Mouse (Mus musculus): ENCODE measurements around the gene 1810030O07Rik. TPM values are rescaled to one million over a fixed set of nuclear protein-coding genes. Genes with fewer than 3 reads are reported as not detected.

1810030O07Rik gene
- polyA plus RNA-seq (2017; shearing (Covaris generic)) = 10 to 100 TPM; 59.6 to 63.9 TPM

DNA sequence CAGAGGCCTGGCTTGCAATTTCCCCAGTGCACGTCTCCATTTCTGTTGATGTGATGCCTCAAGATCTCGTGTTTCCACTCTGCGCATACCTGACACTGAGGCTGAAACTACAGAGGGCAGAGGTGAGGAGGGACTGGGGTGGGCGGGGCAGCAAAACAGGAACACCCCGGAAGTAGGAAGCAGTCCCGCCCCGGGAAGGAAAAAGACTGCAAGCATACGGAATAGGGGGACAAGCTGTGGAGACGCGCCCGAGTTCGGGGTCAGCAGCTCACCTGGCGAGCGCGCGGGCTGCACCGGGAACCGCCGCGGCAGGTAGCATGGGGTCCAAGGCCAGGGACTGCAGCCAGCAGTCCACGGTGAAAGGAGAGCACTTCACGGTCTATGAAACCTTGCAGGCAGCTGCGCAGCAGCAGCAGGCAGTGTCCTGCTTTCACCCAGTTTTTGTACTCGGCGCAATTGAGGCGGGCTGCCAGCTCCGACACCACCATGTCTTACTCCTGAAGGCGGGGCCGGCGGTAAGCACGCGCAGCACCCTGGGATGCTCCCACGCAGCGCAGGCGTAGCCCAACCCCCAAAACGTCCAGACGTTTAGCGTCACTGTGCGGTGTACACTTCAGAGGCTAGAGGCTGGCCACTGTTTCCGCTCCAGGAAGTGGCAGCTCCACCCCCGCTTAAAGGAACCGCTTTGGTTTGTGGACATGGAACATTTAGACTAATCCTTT lies at the start of gene 1810030O07Rik:
TSS of gene 1810030O07Rik (minus strand) at position 615 of the 722 bp plus-strand sequence.

Other genes with a start within 250 kb of the 1810030O07Rik start
- gene Atp6ap2, start 85.9 kb downstream of the 1810030O07Rik start, polyA plus RNA-seq (2017; shearing (Covaris generic)) = 10 to 100 TPM; 77.8 to 81.8 TPM
- 10 to 100 TPM; 40.1 to 55.7 TPM for gene Med14, start 88.4 kb upstream of the 1810030O07Rik start, polyA plus RNA-seq (2017; shearing (Covaris generic))

Data from activated CD4-positive, CD25-positive, alpha-beta regulatory T cell (primary cell).